9 mouse cellular contexts compared by ENCODE assay signal in genomic region chr8:126712749-126713148, GRCm38 (mm10).
A peak's percentile ranks its signal among the peaks of the same experiment; 100 is the strongest.
DNase-seq lines count a peak whose midpoint lies in the region; TF ChIP-seq lines count a peak whose summit lies in the region.
"Had no signal": no experiment of that assay in that cellular context is flagged by ENCODE, and none has a peak within 500 bp of the region (broad histone marks: within the 10 kb centered on the region; RNA-seq: fewer than 3 reads in every experiment).

No protein-coding gene starts in this region.

- H3K9ac ChIP-seq in heart, adult 2 months (ENCODE audit: low read depth, low read length) = no peak overlapping the region
- H3K9ac ChIP-seq: limb, embryonic 12.5 days had no signal

- 50% methylated on average over 6 of the region's 6 CpGs for WGBS in heart, adult 2 months

- H3K36me3 ChIP-seq in heart, adult 2 months (ENCODE audit: control insufficient read depth, insufficient read depth, low read length) = no peaks in the 10 kb centered on the region
- H3K36me3 ChIP-seq: limb, embryonic 12.5 days had no signal

- no peaks in the 10 kb centered on the region for H3K79me2 ChIP-seq in heart, adult 2 months (replicated peaks; ENCODE audit: control insufficient read depth, insufficient read depth, low read length)

- peak overlapping the region; percentile 47 for H3K27ac ChIP-seq in heart, adult 2 months
- H3K27ac ChIP-seq: limb, embryonic 12.5 days had no signal

- TF ChIP-seq POLR2A in heart, adult 2 months (IDR thresholded peaks at IDR 0.05; ENCODE audit: insufficient read depth, low read depth, low read length) = no peak
- TF ChIP-seq POLR2A in brain, embryonic 14.5 days (IDR thresholded peaks at IDR 0.05; ENCODE audit: borderline replicate concordance, extremely low read depth, insufficient read depth, insufficient read length, poor library complexity, severe bottlenecking) = no peak

- TF ChIP-seq EP300 in heart, adult 2 months (IDR thresholded peaks at IDR 0.05; ENCODE audit: insufficient read depth, low read depth, low read length) = 0 out of 2 replicates have a peak, but pooled peaks have one; percentile 22

- peak in 1 of 2 experiments; percentile 38 for DNase-seq in heart, adult 2 months
- no peak for DNase-seq in heart, postnatal 25 days (ENCODE audit: low spot score)
- DNase-seq in MN1 (ENCODE audit: low spot score) = peak; percentile 37
- DNase-seq in brain, embryonic 14.5 days (ENCODE audit: low read depth) = peak; percentile 74
- peak; percentile 30 to 33 for DNase-seq in kidney, adult 8-10 months
- DNase-seq in B cell, adult 2 months = no peak
- DNase-seq in urinary bladder, postnatal 25 days (ENCODE audit: low spot score) = no peak
- no peak for DNase-seq in right cerebral cortex, postnatal 36 days (ENCODE audit: low spot score in 2 of 2)

- no peaks in the 10 kb centered on the region for H3K27me3 ChIP-seq in heart, adult 2 months (ENCODE audit: control insufficient read depth, insufficient read depth, low read length)
- H3K27me3 ChIP-seq: limb, embryonic 12.5 days had no signal

- H3K4me3 ChIP-seq in heart, adult 2 months = no peak overlapping the region
- H3K4me3 ChIP-seq: limb, embryonic 12.5 days had no signal

- intact Hi-C loops in heart, adult 2 months (cut with DNase I) = no loop called here
- intact Hi-C loops in heart, postnatal 25 days (cut with DNase I) = no loop called here

- no peak for TF ChIP-seq CTCF in heart, adult 2 months (IDR thresholded peaks at IDR 0.05)
- TF ChIP-seq CTCF in brain, embryonic 14.5 days (IDR thresholded peaks at IDR 0.05; ENCODE audit: borderline replicate concordance, extremely low read depth, insufficient read depth, insufficient read length) = no peak

- H3K4me1 ChIP-seq in heart, adult 2 months (ENCODE audit: control insufficient read depth, insufficient read depth, low read length) = peaks cover 4% of the 10 kb centered on the region

Comparison
In these comparisons a context has a peak if more than half of its experiments do, and no peak if none do; other contexts are left out.
1. DNase-seq: peak in MN1 (single experiment), brain, embryonic 14.5 days (single experiment) and kidney, adult 8-10 months (2 of 2); none in heart, postnatal 25 days (single experiment), B cell, adult 2 months (0 of 2), urinary bladder, postnatal 25 days (single experiment) and right cerebral cortex, postnatal 36 days (0 of 2).